28 mouse cellular contexts compared by ENCODE assay signal in genomic region chr7:40202615-40203014, GRCm38 (mm10).
A peak's percentile ranks its signal among the peaks of the same experiment; 100 is the strongest.
DNase-seq lines count a peak whose midpoint lies in the region; ATAC-seq and TF ChIP-seq lines count a peak whose summit lies in the region.
"Had no signal": no experiment of that assay in that cellular context is flagged by ENCODE, and none has a peak within 500 bp of the region (broad histone marks: within the 10 kb centered on the region; RNA-seq: fewer than 3 reads in every experiment).

No protein-coding gene starts in this region.

- intact Hi-C loops in left cerebral cortex, adult 2 months (cut with DNase I): no loop called here
- intact Hi-C loops in left cerebral cortex, postnatal 25 days (cut with DNase I): loop anchor here (5.0 kb wide), 2 partner anchors 50 to 305 kb away; no protein-coding TSS in a partner anchor

- H3K4me1 ChIP-seq in forebrain, postnatal 0 days (ENCODE audit: insufficient read depth): no peaks in the 10 kb centered on the region
- H3K4me1 ChIP-seq in forebrain, embryonic 13.5 days: no peaks in the 10 kb centered on the region
- H3K4me1 ChIP-seq: embryonic facial prominence, embryonic 15.5 days; heart, embryonic 10.5 days; limb, embryonic 12.5 days; neural tube, embryonic 15.5 days; stomach, embryonic 15.5 days had no signal

- no peak overlapping the region for H3K9ac ChIP-seq in forebrain, postnatal 0 days
- H3K9ac ChIP-seq in forebrain, embryonic 13.5 days: no peak overlapping the region
- H3K9ac ChIP-seq: embryonic facial prominence, embryonic 15.5 days; limb, embryonic 12.5 days; liver, postnatal 0 days; neural tube, embryonic 15.5 days; stomach, embryonic 15.5 days had no signal

- no peaks in the 10 kb centered on the region for H3K9me3 ChIP-seq in forebrain, postnatal 0 days (ENCODE audit: low read length)
- no peaks in the 10 kb centered on the region for H3K9me3 ChIP-seq in forebrain, embryonic 13.5 days (replicated peaks)
- H3K9me3 ChIP-seq: embryonic facial prominence, embryonic 15.5 days; heart, embryonic 10.5 days; limb, embryonic 12.5 days; neural tube, embryonic 15.5 days; stomach, embryonic 15.5 days had no signal

- TF ChIP-seq CTCF in forebrain, postnatal 0 days (IDR thresholded peaks at IDR 0.05; ENCODE audit: low read depth): no peak
- TF ChIP-seq CTCF in left cerebral cortex, adult 2 months (IDR thresholded peaks at IDR 0.05): no peak

- no peak overlapping the region for H3K4me2 ChIP-seq in forebrain, postnatal 0 days (ENCODE audit: low read depth)
- no peak overlapping the region for H3K4me2 ChIP-seq in forebrain, embryonic 13.5 days
- H3K4me2 ChIP-seq: embryonic facial prominence, embryonic 15.5 days; limb, embryonic 12.5 days; liver, embryonic 11.5 days; midbrain, embryonic 11.5 days; neural tube, embryonic 15.5 days; stomach, embryonic 15.5 days had no signal

- no peaks in the 10 kb centered on the region for H3K36me3 ChIP-seq in forebrain, postnatal 0 days (ENCODE audit: insufficient read depth)
- H3K36me3 ChIP-seq in forebrain, embryonic 13.5 days (ENCODE audit: poor library complexity, severe bottlenecking): no peaks in the 10 kb centered on the region
- H3K36me3 ChIP-seq: embryonic facial prominence, embryonic 15.5 days; heart, embryonic 10.5 days; limb, embryonic 12.5 days; neural tube, embryonic 15.5 days; stomach, embryonic 15.5 days had no signal

- no peak overlapping the region for H3K27ac ChIP-seq in forebrain, postnatal 0 days (ENCODE audit: low read depth, low read length)
- H3K27ac ChIP-seq in forebrain, embryonic 13.5 days: no peak overlapping the region
- no peak overlapping the region for H3K27ac ChIP-seq in left cerebral cortex, adult 2 months
- H3K27ac ChIP-seq: embryonic facial prominence, embryonic 15.5 days; heart, embryonic 10.5 days; hindbrain, postnatal 0 days; limb, embryonic 12.5 days; neural tube, embryonic 15.5 days; stomach, embryonic 15.5 days had no signal

- 79% methylated on average over 1 of the region's 1 CpGs for WGBS in forebrain, postnatal 0 days
- WGBS in forebrain, embryonic 13.5 days: 78% methylated on average over 1 of the region's 1 CpGs

- peak; percentile 29 for DNase-seq in forebrain, postnatal 0 days
- peak; percentile 30 for DNase-seq in left cerebral cortex, adult 11 months (ENCODE audit: low spot score)
- no peak for DNase-seq in left cerebral cortex, adult 2 months (ENCODE audit: extremely low spot score in 1 of 2, low spot score in 2 of 2)
- peak; percentile 75 for DNase-seq in brain, adult 2 months (ENCODE audit: low read depth, low spot score)
- DNase-seq in left cerebral cortex, postnatal 25 days (ENCODE audit: low spot score in 2 of 2): peak; percentile 4 to 83
- DNase-seq in heart, adult 11 months: no peak
- no peak for DNase-seq in urinary bladder, postnatal 25 days (ENCODE audit: low spot score)
- DNase-seq: cerebellum, adult 2 months; cerebellum, postnatal 25 days; kidney, adult 9 months; kidney, postnatal 14 days; layer of hippocampus, postnatal 36 days; liver, postnatal 0 days; thymus, adult 18-20 months; thymus, postnatal 4 days had no signal

- H3K4me3 ChIP-seq in forebrain, postnatal 0 days (ENCODE audit: low read depth, low read length): no peak overlapping the region
- no peak overlapping the region for H3K4me3 ChIP-seq in forebrain, embryonic 13.5 days
- H3K4me3 ChIP-seq in left cerebral cortex, adult 2 months: no peak overlapping the region
- H3K4me3 ChIP-seq: embryonic facial prominence, embryonic 15.5 days; heart, embryonic 10.5 days; limb, embryonic 12.5 days; neural tube, embryonic 15.5 days; stomach, embryonic 15.5 days had no signal

- H3K27me3 ChIP-seq in forebrain, postnatal 0 days (ENCODE audit: insufficient read depth, low read length): no peaks in the 10 kb centered on the region
- no peaks in the 10 kb centered on the region for H3K27me3 ChIP-seq in forebrain, embryonic 13.5 days
- H3K27me3 ChIP-seq: embryonic facial prominence, embryonic 15.5 days; limb, embryonic 12.5 days; neural tube, embryonic 15.5 days; stomach, embryonic 15.5 days had no signal

- ATAC-seq in forebrain, postnatal 0 days: peak; percentile 89
- ATAC-seq in forebrain, embryonic 13.5 days: no peak
- ATAC-seq: CD4-positive, CD25-positive, alpha-beta regulatory T cell, adult 4 months; forebrain, embryonic 16.5 days; hindbrain, postnatal 0 days; intestine, embryonic 16.5 days; liver, postnatal 0 days; lung, postnatal 0 days had no signal

Comparison
In these comparisons a context has a peak if more than half of its experiments do, and no peak if none do; other contexts are left out.
1. DNase-seq: peak in forebrain, postnatal 0 days (single experiment), left cerebral cortex, adult 11 months (single experiment), brain, adult 2 months (single experiment) and left cerebral cortex, postnatal 25 days (2 of 2); none in left cerebral cortex, adult 2 months (0 of 2), heart, adult 11 months (single experiment) and urinary bladder, postnatal 25 days (single experiment).